Mouse (Mus musculus): ENCODE measurements around the gene Nubp2. TPM values are rescaled to one million over a fixed set of nuclear protein-coding genes. Genes with fewer than 3 reads are reported as not detected.

Gene Nubp2
- total RNA-seq, 2 experiments from 2014 or later = 47.7 to 57.9 TPM

- DNase-seq = peak in 1 of 2 experiments; percentile 21
Observed at GRCm38 (mm10) chr17:24894061-24894994, 8.2 kb upstream of the Nubp2 start.

- DNase-seq = no peak
Observed at GRCm38 (mm10) chr17:24893276-24893675, 7.1 kb upstream of the Nubp2 start.

- no peak for DNase-seq
Observed at GRCm38 (mm10) chr17:24892785-24893184, 6.6 kb upstream of the Nubp2 start.

- DNase-seq = no peak
Observed at GRCm38 (mm10) chr17:24891321-24891720, 5.2 kb upstream of the Nubp2 start.

- no peak for DNase-seq
Observed at GRCm38 (mm10) chr17:24890151-24891092, 4.3 kb upstream of the Nubp2 start.

GRCm38 (mm10) chr17:24888862-24889261 lies 2.7 kb upstream of the Nubp2 start:
- no peak for DNase-seq

GRCm38 (mm10) chr17:24887291-24888080 lies 1.3 kb upstream of the Nubp2 start:
- DNase-seq = no peak

GRCm38 (mm10) chr17:24886932-24887271 lies 753 bp upstream of the Nubp2 start:
- DNase-seq = no peak

- DNase-seq = no peak
Observed at GRCm38 (mm10) chr17:24885356-24886133, 604 bp downstream of the Nubp2 start.

- DNase-seq = no peak
Observed at GRCm38 (mm10) chr17:24884391-24884790, 1.8 kb downstream of the Nubp2 start.

GRCm38 (mm10) chr17:24881738-24882440 lies 4.3 kb downstream of the Nubp2 start:
- DNase-seq = peak in 1 of 2 experiments; percentile 52

- DNase-seq = peak in 1 of 2 experiments; percentile 38
Observed at GRCm38 (mm10) chr17:24878531-24878930, 7.6 kb downstream of the Nubp2 start.

- DNase-seq = peak in 1 of 2 experiments; percentile 71
Observed at GRCm38 (mm10) chr17:24878117-24878397, 8.1 kb downstream of the Nubp2 start.

GRCm38 (mm10) chr17:24877336-24878116 lies 8.6 kb downstream of the Nubp2 start:
- peak in 1 of 2 experiments; percentile 59 for DNase-seq

- no peak for DNase-seq
Observed at GRCm38 (mm10) chr17:24874989-24875388, 11.2 kb downstream of the Nubp2 start.

- no peak for DNase-seq
Observed at GRCm38 (mm10) chr17:24874405-24874745, 11.8 kb downstream of the Nubp2 start.

GRCm38 (mm10) chr17:24873695-24874404 lies 12.3 kb downstream of the Nubp2 start:
- no peak for DNase-seq

GRCm38 (mm10) chr17:24867914-24868313 lies 18.2 kb downstream of the Nubp2 start:
- no peak for DNase-seq

- DNase-seq = no peak
Observed at GRCm38 (mm10) chr17:24865776-24866175, 20.4 kb downstream of the Nubp2 start, which contains the start of gene Igfals. Gene Igfals (plus strand): TSS chr17:24865997.

Measured in adrenal gland, postnatal 36 days (tissue).